Mouse (Mus musculus) telencephalon, adult 2 months (tissue): ENCODE results near the gene Arhgef17.

Source experiments
- DNase-seq: peaks from one replicate; pipeline ENCODE4 v3.0.0-alpha.2; 2011; ENCODE audit warnings: low read depth, low spot score

Gene Arhgef17

GRCm38 (mm10) chr7:100942789-100943615 is 11.1 kb upstream of the Arhgef17 start:
- peak; percentile 69 for DNase-seq

- DNase-seq: no peak
Measured at GRCm38 (mm10) chr7:100941169-100941568, 9.3 kb upstream of the Arhgef17 start.

GRCm38 (mm10) chr7:100938106-100938505 is 6.2 kb upstream of the Arhgef17 start:
- DNase-seq: no peak

- no peak for DNase-seq
Measured at GRCm38 (mm10) chr7:100937481-100937880, 5.6 kb upstream of the Arhgef17 start.

GRCm38 (mm10) chr7:100933520-100933919 is 1.6 kb upstream of the Arhgef17 start:
- DNase-seq: no peak

- no peak for DNase-seq
Measured at GRCm38 (mm10) chr7:100932481-100933007, 637 bp upstream of the Arhgef17 start.

- DNase-seq: no peak
Measured at GRCm38 (mm10) chr7:100931316-100931925, 486 bp downstream of the Arhgef17 start.

GRCm38 (mm10) chr7:100930619-100931315 is 1.1 kb downstream of the Arhgef17 start:
- no peak for DNase-seq

- DNase-seq: no peak
Measured at GRCm38 (mm10) chr7:100929639-100930303, 2.1 kb downstream of the Arhgef17 start.

GRCm38 (mm10) chr7:100928456-100928855 is 3.5 kb downstream of the Arhgef17 start:
- no peak for DNase-seq

- no peak for DNase-seq
Measured at GRCm38 (mm10) chr7:100927287-100928000, 4.5 kb downstream of the Arhgef17 start.

- DNase-seq: peak; percentile 71
Measured at GRCm38 (mm10) chr7:100926311-100926923, 5.5 kb downstream of the Arhgef17 start.

- DNase-seq: no peak
Measured at GRCm38 (mm10) chr7:100924674-100925445, 7.0 kb downstream of the Arhgef17 start.

- no peak for DNase-seq
Measured at GRCm38 (mm10) chr7:100924200-100924599, 7.7 kb downstream of the Arhgef17 start.

GRCm38 (mm10) chr7:100922907-100923306 is 9.0 kb downstream of the Arhgef17 start:
- no peak for DNase-seq

- DNase-seq: no peak
Measured at GRCm38 (mm10) chr7:100921289-100921688, 10.6 kb downstream of the Arhgef17 start.

GRCm38 (mm10) chr7:100919809-100920107 is 12.1 kb downstream of the Arhgef17 start:
- DNase-seq: no peak

GRCm38 (mm10) chr7:100919006-100919808 is 12.7 kb downstream of the Arhgef17 start:
- DNase-seq: no peak

- DNase-seq: no peak
Measured at GRCm38 (mm10) chr7:100918176-100918575, 13.7 kb downstream of the Arhgef17 start.
